Mouse (Mus musculus) hindbrain, embryonic 16.5 days (tissue): ENCODE data around the gene Trappc3l. TPM values are rescaled to one million over a fixed set of nuclear protein-coding genes. Genes with fewer than 3 reads are reported as not detected.

ENCODE experiments used
- ATAC-seq: fragments of 200-750 bp; cut with Nextera tagmentation; 2 replicates; pipeline ENCODE4 v1.8.0; 2017; ENCODE audit warnings: moderate TSS enrichment, moderate library complexity
- H3K27ac ChIP-seq: fragments of 300-500 bp; sonication (generic); 2 replicates; pipeline ENCODE4 v1.5.1; 2014; ENCODE audit warnings: low read depth, mild to moderate bottlenecking, control low read depth, low read length, moderate library complexity
- H3K27me3 ChIP-seq: fragments of 300-500 bp; sonication (generic); replicated peaks from 2 replicates; pipeline ENCODE4 v1.6.1; 2014; ENCODE audit warnings: low read length; ENCODE audit not compliant: control insufficient read depth, insufficient read depth
- H3K36me3 ChIP-seq: fragments of 300-500 bp; sonication (generic); 2 replicates; pipeline ENCODE4 v1.6.1; 2014; ENCODE audit warnings: mild to moderate bottlenecking, low read length, moderate library complexity, mixed read lengths; ENCODE audit not compliant: control insufficient read depth, insufficient read depth
- H3K4me1 ChIP-seq: fragments of 300-500 bp; sonication (generic); 2 replicates; pipeline ENCODE4 v1.6.1; 2014; ENCODE audit warnings: low read depth, low read length; ENCODE audit not compliant: control insufficient read depth, insufficient read depth
- H3K4me2 ChIP-seq: fragments of 300-500 bp; sonication (generic); 2 replicates; pipeline ENCODE4 v1.6.1; 2014; ENCODE audit warnings: mild to moderate bottlenecking, low read length, control low read depth, moderate library complexity
- H3K4me3 ChIP-seq: fragments of 300-500 bp; sonication (generic); 2 replicates; pipeline ENCODE4 v1.5.1; 2014; ENCODE audit warnings: mild to moderate bottlenecking, low read length, control low read depth, moderate library complexity
- H3K9ac ChIP-seq: fragments of 300-500 bp; sonication (generic); 2 replicates; pipeline ENCODE4 v1.6.1; 2014; ENCODE audit warnings: low read depth, mild to moderate bottlenecking, control low read depth, low read length, moderate library complexity
- H3K9me3 ChIP-seq: fragments of 300-500 bp; sonication (generic); 2 replicates; pipeline ENCODE4 v1.6.1; 2014; ENCODE audit warnings: mild to moderate bottlenecking, low read length, moderate library complexity; ENCODE audit not compliant: control insufficient read depth
- WGBS: fragments of 180-500 bp; shearing (Covaris S2); extraction: QIAGEN DNeasy Blood & Tissue Kit; methylation state at CpG from one replicate; pipeline ENCODE4 v1.1.7; 2014; 5-methylcytosine and 5-hydroxymethylcytosine counted together
- polyA plus RNA-seq: library from polyadenylated mRNA; unstranded; fragments of >200 nt; fragmentation: Nextera tagmentation; extraction: Ambion mirVana; gene quantifications from 2 replicates; pipeline ENCODE4 v1.2.1, GENCODE M21; 2015

Gene Trappc3l
- polyA plus RNA-seq, 1 experiment from 2014 or later = not detected

DNA sequence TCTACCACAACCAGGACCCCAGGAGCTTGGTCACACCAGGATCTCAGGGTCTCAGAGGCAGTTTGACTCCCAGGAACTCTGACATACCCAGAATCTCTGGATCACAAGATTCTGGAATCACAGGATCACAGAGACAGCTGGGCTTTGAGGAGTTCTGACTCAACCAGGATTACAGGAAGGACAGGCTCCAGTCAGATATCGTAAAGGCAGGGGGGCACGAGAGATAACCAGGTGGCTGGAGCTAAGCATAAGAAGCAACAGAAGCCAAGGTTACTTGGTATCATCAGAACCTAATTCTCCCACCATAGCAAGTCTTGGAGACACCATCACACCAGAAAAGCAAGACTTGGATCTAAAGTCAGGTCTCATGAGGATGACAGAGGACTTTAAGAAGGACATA, 104.3 kb downstream of the Trappc3l start:
- peaks cover 4% of the 10 kb centered on the region; the same call in 1 of the 2 replicates for H3K9me3 ChIP-seq
- no peaks in the 10 kb centered on the region for H3K36me3 ChIP-seq
- ATAC-seq = no peak
- no peak overlapping the region for H3K4me3 ChIP-seq
- WGBS = 95% methylated on average over 2 of the region's 2 CpGs
- no peak overlapping the region for H3K4me2 ChIP-seq
- H3K4me1 ChIP-seq = no peaks in the 10 kb centered on the region
- no peaks in the 10 kb centered on the region for H3K27me3 ChIP-seq
- no peak overlapping the region for H3K9ac ChIP-seq
- no peak overlapping the region for H3K27ac ChIP-seq

DNA sequence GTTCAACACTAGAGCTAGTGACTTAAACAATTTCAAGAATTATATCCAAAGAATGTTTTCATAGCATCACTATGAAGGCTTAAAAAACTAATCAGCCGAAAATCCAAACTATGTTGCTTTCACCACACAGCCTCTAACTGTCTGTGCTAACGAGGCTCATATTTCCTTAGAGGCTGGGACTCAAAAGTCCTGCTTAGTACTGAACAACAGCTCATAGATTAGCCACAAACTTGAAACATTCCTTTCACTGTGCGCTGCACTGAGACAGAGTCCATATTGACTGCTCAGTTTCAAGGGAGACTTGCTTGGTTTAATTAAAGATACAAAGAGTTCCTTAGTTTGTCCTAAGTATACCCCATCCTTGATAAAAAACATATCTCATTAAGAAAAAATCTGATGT, 112.4 kb downstream of the Trappc3l start:
- Histone ChIP-seq H3K27me3 (no peaks in the 10 kb centered on the region), H3K9me3 (no peaks in the 10 kb centered on the region), H3K4me2 (no peak overlapping the region), H3K36me3 (peaks cover 4% of the 10 kb centered on the region; the same call in 1 of the 2 replicates), H3K4me1 (no peaks in the 10 kb centered on the region), H3K27ac (no peak overlapping the region), H3K9ac (no peak overlapping the region), H3K4me3 (no peak overlapping the region)
- no peak for ATAC-seq
- WGBS = 75% methylated on average over 3 of the region's 3 CpGs

DNA sequence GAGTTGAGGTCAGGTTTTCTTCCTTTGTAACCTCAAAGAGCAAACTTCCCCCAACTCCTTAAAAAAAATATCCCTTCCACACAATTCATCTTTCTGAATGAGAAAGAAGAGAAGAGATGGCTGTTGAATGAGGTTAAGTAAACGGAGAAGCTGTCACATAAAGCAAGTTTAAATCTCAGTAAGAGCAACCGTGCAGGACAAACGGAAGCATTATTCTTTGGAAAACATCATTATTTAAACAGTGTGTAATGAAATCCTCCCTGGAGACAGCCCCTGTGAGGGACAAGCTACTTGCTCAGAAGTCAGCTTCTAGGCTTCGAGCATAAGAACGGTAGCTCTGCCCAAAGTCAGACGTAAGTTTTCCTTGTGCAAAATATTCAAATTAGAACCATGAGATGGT, 113.1 kb downstream of the Trappc3l start:
- Histone ChIP-seq H3K4me1 (no peaks in the 10 kb centered on the region), H3K36me3 (peaks cover 4% of the 10 kb centered on the region; the same call in 1 of the 2 replicates), H3K27ac (no peak overlapping the region), H3K9ac (no peak overlapping the region), H3K9me3 (no peaks in the 10 kb centered on the region), H3K4me2 (no peak overlapping the region), H3K4me3 (no peak overlapping the region), H3K27me3 (no peaks in the 10 kb centered on the region)
- 59% methylated on average over 6 of the region's 6 CpGs for WGBS
- no peak for ATAC-seq

DNA sequence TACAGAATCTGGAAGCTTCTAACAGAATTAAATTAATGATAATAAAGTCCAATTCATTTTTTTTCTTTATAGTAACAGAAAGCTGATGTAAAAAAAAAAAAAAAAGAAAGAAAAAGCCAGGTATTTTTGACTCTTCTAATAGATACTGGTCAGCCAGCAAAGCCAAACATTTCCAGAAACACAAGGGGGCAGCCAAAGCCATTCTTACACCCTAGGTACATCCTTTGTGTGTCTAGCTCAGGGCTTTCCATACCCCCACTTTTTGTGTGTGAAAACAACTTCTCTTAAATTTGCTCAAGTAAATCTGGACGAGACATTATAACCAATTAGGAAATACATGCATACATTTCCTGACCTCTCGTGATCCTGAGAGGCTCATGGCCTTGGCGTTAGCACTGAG, 114.4 kb downstream of the Trappc3l start:
- H3K4me2 ChIP-seq = no peak overlapping the region
- peaks cover 4% of the 10 kb centered on the region; the same call in 1 of the 2 replicates for H3K36me3 ChIP-seq
- H3K27ac ChIP-seq = no peak overlapping the region
- H3K4me3 ChIP-seq = no peak overlapping the region
- no peaks in the 10 kb centered on the region for H3K9me3 ChIP-seq
- 92% methylated on average over 3 of the region's 3 CpGs for WGBS
- no peak overlapping the region for H3K9ac ChIP-seq
- H3K4me1 ChIP-seq = no peaks in the 10 kb centered on the region
- ATAC-seq = no peak
- H3K27me3 ChIP-seq = no peaks in the 10 kb centered on the region

DNA sequence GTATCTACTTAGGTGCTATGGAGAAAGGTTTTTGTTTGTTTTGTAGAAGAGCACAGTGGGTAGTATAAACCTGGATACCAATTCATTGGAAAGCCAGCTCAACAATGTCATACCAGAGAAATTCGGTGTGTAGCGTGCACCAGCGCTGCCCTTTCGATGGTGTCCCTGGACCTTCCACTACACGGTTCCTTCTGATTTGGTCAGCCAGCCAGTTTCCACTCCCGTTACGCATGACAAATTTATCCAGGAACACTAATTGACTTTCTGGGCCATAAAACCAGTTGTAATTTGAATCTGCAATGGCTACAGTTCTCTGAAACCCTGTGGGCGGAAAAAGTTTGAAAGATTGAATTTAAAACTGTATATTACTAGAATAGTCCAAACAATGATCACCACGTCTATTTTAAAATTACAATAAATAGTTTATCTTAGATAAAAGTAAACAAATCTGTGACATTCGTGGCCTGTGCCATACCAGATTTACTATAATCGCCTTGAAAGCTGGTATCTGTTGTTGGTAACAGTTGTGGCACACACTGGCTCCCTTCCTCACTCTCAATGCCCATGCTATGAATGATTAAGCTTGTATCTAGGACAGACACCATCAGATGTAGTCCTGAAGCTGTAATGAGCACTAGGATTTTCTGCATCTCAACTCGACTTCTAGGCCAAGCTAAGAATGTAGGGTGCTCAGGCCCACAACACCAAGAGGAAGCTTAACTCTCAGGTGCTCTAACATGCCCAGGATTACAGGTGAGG, 118.6 kb downstream of the Trappc3l start:
- ATAC-seq = no peak
- Histone ChIP-seq H3K4me1 (no peaks in the 10 kb centered on the region), H3K9me3 (no peaks in the 10 kb centered on the region), H3K4me2 (no peak overlapping the region), H3K9ac (no peak overlapping the region), H3K27me3 (no peaks in the 10 kb centered on the region), H3K4me3 (no peak overlapping the region), H3K27ac (no peak overlapping the region), H3K36me3 (peaks cover 4% of the 10 kb centered on the region; the same call in 1 of the 2 replicates)
- WGBS = 80% methylated on average over 12 of the region's 12 CpGs

Other genes starting within 250 kb of the Trappc3l start
- gene Sult3a1, start 179.9 kb upstream of the Trappc3l start, polyA plus RNA-seq = not detected in 2 replicates
- gene Rsph4a, start 132.5 kb upstream of the Trappc3l start, polyA plus RNA-seq = 1.3 and 1.9 TPM in 2 replicates
- 17.0 and 18.6 TPM in 2 replicates for gene Zup1, start 86.3 kb upstream of the Trappc3l start, polyA plus RNA-seq
- gene Rwdd1, start 18.0 kb upstream of the Trappc3l start, polyA plus RNA-seq = 110 TPM in 2 replicates
- not detected in 2 replicates for gene Calhm4, start 6.7 kb downstream of the Trappc3l start, polyA plus RNA-seq
- gene Calhm5, start 58.9 kb downstream of the Trappc3l start, polyA plus RNA-seq = 1.0 and 1.1 TPM in 2 replicates
- gene Calhm6, start 90.4 kb downstream of the Trappc3l start, polyA plus RNA-seq = 0.76 and 0.79 TPM in 2 replicates
- 6.1 and 9.1 TPM in 2 replicates for gene Dse, start 170.1 kb downstream of the Trappc3l start, polyA plus RNA-seq
- 125 and 134 TPM in 2 replicates for gene Tspyl1, start 244.6 kb downstream of the Trappc3l start, polyA plus RNA-seq